Mouse (Mus musculus) CH12.LX (cell line): Measurements from ENCODE around the gene Cox8c. TPM values are rescaled to one million over a fixed set of nuclear protein-coding genes. Genes with fewer than 3 reads are reported as not detected.

Source experiments
- DNase-seq: peaks from one replicate; pipeline ENCODE4 v3.0.0-alpha.2; 2013; ENCODE audit errors: extremely low read depth
- H3K27ac ChIP-seq: 2 replicates; pipeline ENCODE4 v1.5.1; 2012; ENCODE audit warnings: low read depth, mild to moderate bottlenecking, control low read depth, moderate library complexity; ENCODE audit not compliant: insufficient read depth
- H3K27me3 ChIP-seq: replicated peaks from 2 replicates; pipeline ENCODE3; 2012; ENCODE audit warnings: inconsistent platforms
- H3K36me3 ChIP-seq, 2 experiments: replicated peaks in 1 of 2; 2 replicates each; pipeline versions ENCODE3 to v1.6.1; 2012; ENCODE audit warnings: inconsistent platforms in 1 of 2, low read length in 1 of 2, mild to moderate bottlenecking in 1 of 2, mixed read lengths in 1 of 2, moderate library complexity in 1 of 2; ENCODE audit not compliant: control insufficient read depth in 1 of 2, insufficient read depth in 1 of 2
- H3K4me1 ChIP-seq, 2 experiments: 2 replicates each; pipeline ENCODE4 v1.6.1; 2012; ENCODE audit warnings: inconsistent platforms in 1 of 2, moderate library complexity in 1 of 2; ENCODE audit not compliant: insufficient read depth in 2 of 2, control insufficient read depth in 1 of 2
- H3K4me2 ChIP-seq: 2 replicates; pipeline ENCODE4 v1.6.1; 2012; ENCODE audit warnings: low read depth, mild to moderate bottlenecking, control low read depth; ENCODE audit not compliant: poor library complexity, insufficient read depth, severe bottlenecking
- H3K4me3 ChIP-seq, 3 experiments: fragments of 150-350 bp in 1 of 3; sonication (generic) in 1 of 3; replicated peaks in 1 of 3; 2 replicates each; pipeline versions ENCODE3 to v1.5.1; 2011 to 2012; ENCODE audit warnings: low read depth in 2 of 3, low read length in 2 of 3, mild to moderate bottlenecking in 2 of 3, moderate library complexity in 2 of 3, control low read depth in 1 of 3, improper control_type of control experiment in 1 of 3, inconsistent platforms in 1 of 3, mixed read lengths in 1 of 3; ENCODE audit not compliant: poor library complexity in 1 of 3
- H3K79me2 ChIP-seq: replicated peaks from 2 replicates; pipeline ENCODE4 v1.6.1; 2012; ENCODE audit warnings: mild to moderate bottlenecking, moderate library complexity; ENCODE audit not compliant: control insufficient read depth, poor library complexity, insufficient read depth, severe bottlenecking; ENCODE audit errors: extremely low read depth
- H3K9ac ChIP-seq: 2 replicates; pipeline ENCODE4 v1.6.1; 2012; ENCODE audit warnings: low read depth, mild to moderate bottlenecking, control low read depth, moderate library complexity; ENCODE audit not compliant: insufficient read depth
- H3K9me3 ChIP-seq: replicated peaks from 2 replicates; pipeline ENCODE3; 2012; ENCODE audit warnings: low read length, inconsistent platforms, mixed read lengths
- BHLHE40 ChIP-seq: IDR thresholded peaks from 2 replicates; pipeline ENCODE4 v1.6.1; 2011; ENCODE audit warnings: mild to moderate bottlenecking, low read depth, low read length, improper control_type of control experiment
- CHD1 ChIP-seq: IDR thresholded peaks from 2 replicates; pipeline ENCODE4 v1.6.1; 2012; ENCODE audit warnings: low read depth, low read length, improper control_type of control experiment, inconsistent platforms
- GABPA ChIP-seq: IDR thresholded peaks from 2 replicates; pipeline ENCODE4 v1.6.1; 2012; ENCODE audit warnings: low read depth, low read length, improper control_type of control experiment, inconsistent platforms; ENCODE audit not compliant: insufficient replicate concordance
- HCFC1 ChIP-seq: IDR thresholded peaks from 2 replicates; pipeline ENCODE4 v1.6.1; 2012; ENCODE audit warnings: low read depth, mild to moderate bottlenecking, inconsistent platforms, low read length, improper control_type of control experiment
- JUN ChIP-seq: IDR thresholded peaks from 2 replicates; pipeline ENCODE4 v1.6.1; 2011; ENCODE audit warnings: low read depth, mild to moderate bottlenecking, low read length, improper control_type of control experiment, moderate library complexity; ENCODE audit not compliant: insufficient read depth
- MAZ ChIP-seq: IDR thresholded peaks from 2 replicates; pipeline ENCODE4 v1.6.1; 2012; ENCODE audit warnings: low read depth, mild to moderate bottlenecking, inconsistent platforms, low read length, improper control_type of control experiment, moderate library complexity
- NELFE ChIP-seq: IDR thresholded peaks from 2 replicates; pipeline ENCODE4 v1.6.1; 2011; ENCODE audit warnings: low read depth, low read length, improper control_type of control experiment
- PAX5 ChIP-seq: IDR thresholded peaks from 2 replicates; pipeline ENCODE4 v1.6.1; 2012; ENCODE audit warnings: low read length, inconsistent platforms, mixed read lengths
- POLR2AphosphoS2 ChIP-seq: IDR thresholded peaks from 2 replicates; pipeline ENCODE4 v1.6.1; 2011; ENCODE audit warnings: low read depth, low read length, improper control_type of control experiment
- RCOR1 ChIP-seq: conservative IDR thresholded peaks from 2 replicates; pipeline ENCODE4 v1.6.1; 2012; ENCODE audit warnings: low read depth, mild to moderate bottlenecking, inconsistent platforms, low read length, improper control_type of control experiment
- TBP ChIP-seq: conservative IDR thresholded peaks from 2 replicates; pipeline ENCODE4 v1.6.1; 2011; ENCODE audit warnings: low read depth, low read length, improper control_type of control experiment
- UBTF ChIP-seq: IDR thresholded peaks from 2 replicates; pipeline ENCODE4 v1.6.1; 2012; ENCODE audit warnings: low read depth, mild to moderate bottlenecking, inconsistent platforms, low read length, improper control_type of control experiment, moderate library complexity
- USF1 ChIP-seq: IDR thresholded peaks from 2 replicates; pipeline ENCODE4 v1.6.1; 2014; ENCODE audit warnings: low read depth, mild to moderate bottlenecking, inconsistent platforms, low read length, improper control_type of control experiment
- ZC3H11A ChIP-seq: IDR thresholded peaks from 2 replicates; pipeline ENCODE4 v1.6.1; 2012; ENCODE audit warnings: low read depth, mild to moderate bottlenecking, inconsistent platforms, low read length, improper control_type of control experiment
- dilution Hi-C: fragments of 300-500 bp; cut with MboI; formaldehyde crosslinking; loops from 2 replicates; pipeline ENCODE4 v1.14.3; 2020; ENCODE audit warnings: low sequenced_read_pairs; ENCODE audit not compliant: extremely low pct_unique_long_range_greater_than_20kb, extremely low pct_ligation_motif_present
- in situ Hi-C: fragments of 300-500 bp; cut with MboI; formaldehyde crosslinking; loops from 3 replicates; pipeline ENCODE4 v1.14.3; 2019; ENCODE audit warnings: low sequenced_read_pairs, low pct_ligation_motif_present, low pct_unique_long_range_greater_than_20kb, mixed read lengths
- polyA plus RNA-seq: library from polyadenylated mRNA; unstranded; fragments of >175 nt; gene quantifications from 2 replicates; pipeline ENCODE4 v1.2.1, GENCODE M21; 2012; ENCODE audit warnings: low read depth; ENCODE audit not compliant: insufficient read length
- total RNA-seq, 2 experiments: library from RNA; depleted of rRNA; stranded (reverse); fragments of 300-350 nt in 1 of 2; fragments of >200 nt in 1 of 2; gene quantifications; 2 replicates each; pipeline ENCODE4 v1.2.3; 2012 to 2014

Cox8c gene
- total and polyA plus RNA-seq, 3 experiments: not detected

DNA sequence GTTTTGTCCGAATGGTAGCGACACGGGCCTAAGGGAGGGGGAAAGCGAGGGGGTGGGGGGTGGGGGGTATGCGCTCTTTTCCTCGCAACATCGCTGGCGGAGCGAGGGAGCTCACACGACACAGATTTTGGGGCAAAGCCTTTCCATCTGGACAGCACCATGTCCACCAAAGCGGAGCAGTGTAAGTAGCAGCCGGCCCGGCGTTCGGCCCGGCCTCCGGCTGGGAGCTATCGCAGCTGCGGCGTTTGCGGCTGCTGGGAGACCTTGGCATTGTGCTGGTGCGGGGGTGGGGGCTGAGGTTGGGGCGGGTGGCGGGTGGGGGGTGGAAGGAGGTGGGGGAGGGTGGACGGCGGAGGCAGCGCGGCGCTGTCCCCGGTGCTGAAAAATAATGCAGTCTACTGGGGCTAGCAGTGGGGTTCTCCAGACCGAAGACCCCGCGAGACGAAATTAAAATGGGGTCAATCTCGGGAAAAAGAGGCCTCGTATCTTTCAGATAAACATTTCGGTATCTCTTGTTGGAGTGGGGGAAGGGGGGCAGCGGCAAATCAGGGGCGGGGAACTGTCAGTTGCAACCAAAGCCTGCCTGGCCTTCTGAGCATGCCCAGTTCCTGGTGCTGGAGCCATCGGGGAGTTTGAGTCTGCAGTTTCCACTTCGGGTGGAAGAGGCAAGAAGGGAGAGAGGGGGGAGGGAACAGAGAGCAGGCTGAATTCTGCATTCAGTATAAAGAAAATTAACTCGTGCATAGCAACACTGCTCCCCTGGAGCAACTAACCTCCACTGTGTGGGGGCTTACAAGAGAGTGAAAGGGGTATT is 50.5 kb downstream of the Cox8c start:
- no peak for TF ChIP-seq HCFC1
- TF ChIP-seq MAZ: no peak
- no peak for TF ChIP-seq GABPA
- no peak for TF ChIP-seq NELFE
- no peak for TF ChIP-seq PAX5
- no peak for TF ChIP-seq JUN
- TF ChIP-seq UBTF: no peak
- TF ChIP-seq RCOR1: no peak
- TF ChIP-seq TBP: no peak
- no peak for TF ChIP-seq USF1
- no peak for TF ChIP-seq CHD1
- TF ChIP-seq BHLHE40: no peak
- TF ChIP-seq ZC3H11A: no peak
- no peak for TF ChIP-seq POLR2AphosphoS2
- TF ChIP-seq, all 38 proteins: peak for 0
- H3K27ac ChIP-seq: no peak overlapping the region
- H3K4me3 ChIP-seq: no peak overlapping the region
- H3K27me3 ChIP-seq: no peaks in the 10 kb centered on the region
- in situ Hi-C loops (no loop called here), dilution Hi-C loops (no loop called here)
- H3K4me2 ChIP-seq: no peak overlapping the region
- peaks cover 6% of the 10 kb centered on the region for H3K9me3 ChIP-seq
- H3K36me3 ChIP-seq: no peaks in the 10 kb centered on the region
- no peak overlapping the region for H3K9ac ChIP-seq
- no peaks in the 10 kb centered on the region for H3K79me2 ChIP-seq
- DNase-seq: no peak
- peaks cover 2 to 23% of the 10 kb centered on the region in 2 experiments; a peak in 3 of 4 replicates for H3K4me1 ChIP-seq

Other genes with a start within 250 kb of the Cox8c start
- gene Itpk1, start 194.4 kb upstream of the Cox8c start, total RNA-seq (2012; rRNA removed): 16.0 and 19.2 TPM in 2 replicates
- 12.8 and 14.0 TPM in 2 replicates for gene Itpk1, start 194.4 kb upstream of the Cox8c start, total RNA-seq (2014; rRNA removed)
- 24.3 and 25.1 TPM in 2 replicates for gene Itpk1, start 194.4 kb upstream of the Cox8c start, polyA plus RNA-seq
- 7.1 and 7.9 TPM in 2 replicates for gene Moap1, start 155.7 kb upstream of the Cox8c start, total RNA-seq (2012; rRNA removed)
- gene Moap1, start 155.7 kb upstream of the Cox8c start, total RNA-seq (2014; rRNA removed): 5.5 and 12.7 TPM in 2 replicates
- 6.1 and 15.4 TPM in 2 replicates for gene Moap1, start 155.7 kb upstream of the Cox8c start, polyA plus RNA-seq
- 3.9 and 7.2 TPM in 2 replicates for gene Tmem251, start 155.6 kb upstream of the Cox8c start, total RNA-seq (2012; rRNA removed)
- gene Tmem251, start 155.6 kb upstream of the Cox8c start, total RNA-seq (2014; rRNA removed): 10.9 and 11.1 TPM in 2 replicates
- gene Tmem251, start 155.6 kb upstream of the Cox8c start, polyA plus RNA-seq: 13.9 and 14.6 TPM in 2 replicates
- not detected in 2 replicates for gene Gm28051, start 141.6 kb upstream of the Cox8c start, total RNA-seq (2012; rRNA removed)
- not detected in 2 replicates for gene Gm28051, start 141.6 kb upstream of the Cox8c start, total RNA-seq (2014; rRNA removed)
- not detected in 2 replicates for gene Gm28051, start 141.6 kb upstream of the Cox8c start, polyA plus RNA-seq
- 20.9 and 27.4 TPM in 2 replicates for gene Gon7, start 141.5 kb upstream of the Cox8c start, total RNA-seq (2012; rRNA removed)
- 30.0 and 33.6 TPM in 2 replicates for gene Gon7, start 141.5 kb upstream of the Cox8c start, total RNA-seq (2014; rRNA removed)
- gene Gon7, start 141.5 kb upstream of the Cox8c start, polyA plus RNA-seq: 19.6 and 21.1 TPM in 2 replicates
- gene Ubr7, start 141.3 kb upstream of the Cox8c start, total RNA-seq (2012; rRNA removed): 47.8 and 48.8 TPM in 2 replicates
- 80.4 and 89.4 TPM in 2 replicates for gene Ubr7, start 141.3 kb upstream of the Cox8c start, total RNA-seq (2014; rRNA removed)
- gene Ubr7, start 141.3 kb upstream of the Cox8c start, polyA plus RNA-seq: 44.7 and 46.3 TPM in 2 replicates
- gene Gm20604, start 140.6 kb upstream of the Cox8c start, total RNA-seq (2012; rRNA removed): 5.7 and 6.7 TPM in 2 replicates
- gene Gm20604, start 140.6 kb upstream of the Cox8c start, total RNA-seq (2014; rRNA removed): 13.6 and 14.4 TPM in 2 replicates
- 9.2 and 11.3 TPM in 2 replicates for gene Gm20604, start 140.6 kb upstream of the Cox8c start, polyA plus RNA-seq
- gene Btbd7, start 20.8 kb upstream of the Cox8c start, total RNA-seq (2012; rRNA removed): 3.6 and 4.2 TPM in 2 replicates
- gene Btbd7, start 20.8 kb upstream of the Cox8c start, total RNA-seq (2014; rRNA removed): 7.2 and 7.4 TPM in 2 replicates
- 4.1 and 5.1 TPM in 2 replicates for gene Btbd7, start 20.8 kb upstream of the Cox8c start, polyA plus RNA-seq
- gene Unc79, start 49.5 kb downstream of the Cox8c start, total RNA-seq (2012; rRNA removed): 0.04 TPM in 2 replicates
- gene Unc79, start 49.5 kb downstream of the Cox8c start, total RNA-seq (2014; rRNA removed): 0.05 and 0.07 TPM in 2 replicates
- gene Unc79, start 49.5 kb downstream of the Cox8c start, polyA plus RNA-seq: 0.46 and 0.86 TPM in 2 replicates